Mouse (Mus musculus): ENCODE measurements around the gene Mlec.
A peak's percentile ranks its signal among the peaks of the same experiment; 100 is the strongest.

Gene Mlec

GRCm38 (mm10) chr5:115158040-115158983 lies at the start of gene Mlec:
Gene Mlec (minus strand): TSS chr5:115158179.
- DNase-seq (ENCODE audit: low spot score) = peak; percentile 98

GRCm38 (mm10) chr5:115207244-115207643 lies 49.3 kb upstream of the Mlec start:
- DNase-seq (ENCODE audit: low spot score) = no peak

GRCm38 (mm10) chr5:115204562-115205311 lies 46.8 kb upstream of the Mlec start:
- peak; percentile 86 for DNase-seq (ENCODE audit: low spot score)

GRCm38 (mm10) chr5:115203735-115204561 lies 46.0 kb upstream of the Mlec start:
- DNase-seq (ENCODE audit: low spot score) = peak; percentile 41

- DNase-seq (ENCODE audit: low spot score) = no peak
These were observed 36.7 kb upstream of the Mlec start for GRCm38 (mm10) chr5:115194626-115195221.

- DNase-seq (ENCODE audit: low spot score) = peak; percentile 79
These were observed 36.0 kb upstream of the Mlec start, which contains the start of gene Cabp1 for GRCm38 (mm10) chr5:115193669-115194625. Gene Cabp1 (minus strand): TSS chr5:115194381.

- DNase-seq (ENCODE audit: low spot score) = peak; percentile 46
These were observed 35.2 kb upstream of the Mlec start for GRCm38 (mm10) chr5:115193226-115193625.

- DNase-seq (ENCODE audit: low spot score) = no peak
These were observed 34.8 kb upstream of the Mlec start for GRCm38 (mm10) chr5:115192828-115193195.

- no peak for DNase-seq (ENCODE audit: low spot score)
These were observed 34.2 kb upstream of the Mlec start for GRCm38 (mm10) chr5:115191880-115192827.

- DNase-seq (ENCODE audit: low spot score) = no peak
These were observed 32.1 kb upstream of the Mlec start for GRCm38 (mm10) chr5:115190081-115190480.

- peak; percentile 73 for DNase-seq (ENCODE audit: low spot score)
These were observed 30.8 kb upstream of the Mlec start for GRCm38 (mm10) chr5:115188824-115189223.

GRCm38 (mm10) chr5:115187188-115188131 lies 29.5 kb upstream of the Mlec start:
- DNase-seq (ENCODE audit: low spot score) = peak; percentile 96

GRCm38 (mm10) chr5:115186371-115187073 lies 28.5 kb upstream of the Mlec start:
- DNase-seq (ENCODE audit: low spot score) = peak; percentile 85

GRCm38 (mm10) chr5:115184726-115185125 lies 26.7 kb upstream of the Mlec start:
- DNase-seq (ENCODE audit: low spot score) = peak; percentile 91

GRCm38 (mm10) chr5:115183482-115183881 lies 25.5 kb upstream of the Mlec start:
- no peak for DNase-seq (ENCODE audit: low spot score)

GRCm38 (mm10) chr5:115182925-115183324 lies 24.9 kb upstream of the Mlec start:
- no peak for DNase-seq (ENCODE audit: low spot score)

- DNase-seq (ENCODE audit: low spot score) = no peak
These were observed 23.4 kb upstream of the Mlec start for GRCm38 (mm10) chr5:115181248-115181940.

Data from retina, embryonic 14.5 days (tissue).